Mouse (Mus musculus) small intestine, adult 10 weeks (tissue): Measurements from ENCODE around the gene Usp12. TPM values are rescaled to one million over a fixed set of nuclear protein-coding genes. Genes with fewer than 3 reads are reported as not detected.

Source experiments
- polyA plus RNA-seq: library from polyadenylated mRNA; stranded (reverse); fragments of 350-450 nt; fragmentation: Illumina TruSeq; extraction: RNeasy Lipid Tissue Mini Kit (QIAGEN cat#74804); gene quantifications from one replicate; pipeline ENCODE4 v1.2.3, GENCODE M21; 2014; ENCODE audit warnings: low replicate concordance

Usp12 gene
- polyA plus RNA-seq: 123 TPM

GRCm38 (mm10) chr5:146794853-146795252, at the start of gene Usp12:
Gene Usp12 (minus strand): TSS chr5:146795006.

GRCm38 (mm10) chr5:146832769-146833448, 38.1 kb upstream of the Usp12 start, which contains the start of gene Rpl21:
Gene Rpl21 (plus strand): TSS chr5:146832890.

Other genes starting within 250 kb of the Usp12 start
- gene Gm3415, start 238.9 kb downstream of the Usp12 start, polyA plus RNA-seq: not detected
- not detected for gene Gpr12, start 209.8 kb downstream of the Usp12 start, polyA plus RNA-seq
- 153 TPM for gene Rpl21, start 37.9 kb upstream of the Usp12 start, polyA plus RNA-seq
- not detected for gene Rasl11a, start 50.1 kb upstream of the Usp12 start, polyA plus RNA-seq
- 15.2 TPM for gene Gtf3a, start 153.7 kb upstream of the Usp12 start, polyA plus RNA-seq
- gene Mtif3, start 168.8 kb upstream of the Usp12 start, polyA plus RNA-seq: 27.2 TPM